Mouse (Mus musculus) MEL (cell line): ENCODE measurements around the gene Chrdl2.

Experiments
- CTCF ChIP-seq, 3 experiments: IDR thresholded peaks in 2 of 3; conservative IDR thresholded peaks in 1 of 3; 2 replicates each; pipeline ENCODE4 v1.5.1; 2011 to 2012; ENCODE audit warnings: low read length in 3 of 3, low read depth in 2 of 3, mild to moderate bottlenecking in 2 of 3, improper control_type of control experiment in 1 of 3, inconsistent platforms in 1 of 3, mixed read lengths in 1 of 3, moderate library complexity in 1 of 3; ENCODE audit not compliant: control insufficient read depth in 1 of 3, insufficient read depth in 1 of 3, poor library complexity in 1 of 3, severe bottlenecking in 1 of 3
- EP300 ChIP-seq, 2 experiments: IDR thresholded peaks; 2 replicates each; pipeline ENCODE4 v1.6.1; 2011; ENCODE audit warnings: improper control_type of control experiment in 2 of 2, low read length in 2 of 2, low read depth in 1 of 2, mild to moderate bottlenecking in 1 of 2
- ETS1 ChIP-seq: IDR thresholded peaks from 2 replicates; pipeline ENCODE4 v1.6.1; 2012; ENCODE audit warnings: low read depth, mild to moderate bottlenecking, inconsistent platforms, low read length, improper control_type of control experiment, moderate library complexity
- GABPA ChIP-seq: IDR thresholded peaks from 2 replicates; pipeline ENCODE4 v1.6.1; 2012; ENCODE audit warnings: low read depth, mild to moderate bottlenecking, inconsistent platforms, low read length, improper control_type of control experiment, moderate library complexity
- HCFC1 ChIP-seq: IDR thresholded peaks from 2 replicates; pipeline ENCODE4 v1.6.1; 2012; ENCODE audit warnings: low read depth, mild to moderate bottlenecking, inconsistent platforms, low read length, improper control_type of control experiment, moderate library complexity
- MEF2A ChIP-seq: IDR thresholded peaks from 2 replicates; pipeline ENCODE4 v1.6.1; 2014; ENCODE audit warnings: low read depth, mild to moderate bottlenecking, inconsistent platforms, low read length, improper control_type of control experiment; ENCODE audit not compliant: poor library complexity, insufficient replicate concordance, severe bottlenecking; ENCODE audit errors: extremely low read depth
- MYC ChIP-seq: IDR thresholded peaks from 2 replicates; pipeline ENCODE4 v1.6.1; 2011; ENCODE audit warnings: low read depth, mild to moderate bottlenecking, low read length, improper control_type of control experiment, moderate library complexity
- SMC3 ChIP-seq: IDR thresholded peaks from 2 replicates; pipeline ENCODE4 v1.6.1; 2011; ENCODE audit warnings: low read depth, low read length, improper control_type of control experiment
- TAL1 ChIP-seq: IDR thresholded peaks from 2 replicates; pipeline ENCODE4 v1.6.1; 2012; ENCODE audit warnings: mild to moderate bottlenecking, inconsistent platforms, low read length, moderate library complexity, mixed read lengths
- ZC3H11A ChIP-seq: IDR thresholded peaks from 2 replicates; pipeline ENCODE4 v1.6.1; 2012; ENCODE audit warnings: low read depth, mild to moderate bottlenecking, inconsistent platforms, low read length, improper control_type of control experiment

DNA sequence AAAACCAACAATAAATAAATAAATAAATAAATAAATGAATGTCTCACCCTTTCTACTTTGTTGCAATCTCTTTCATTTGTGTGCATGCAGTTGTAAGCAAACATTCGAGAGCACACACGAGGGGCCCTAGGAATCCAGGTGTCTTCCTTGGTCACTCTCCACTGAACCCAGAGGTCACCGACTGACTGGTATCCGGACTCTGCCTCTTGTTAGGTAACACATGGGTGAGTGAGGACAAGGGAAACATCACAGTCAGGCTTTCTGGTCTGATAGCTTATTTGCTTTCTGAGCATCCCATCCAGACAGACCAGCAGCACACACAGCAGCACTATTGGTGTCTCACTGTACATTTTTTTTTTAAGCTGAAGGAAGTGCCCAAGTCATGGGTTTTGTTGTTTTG lies 71.1 kb downstream of the Chrdl2 start:
- TF ChIP-seq ETS1, result no peak
- TF ChIP-seq CTCF (IDR thresholded peaks at IDR 0.05 in 2 of 3, conservative IDR thresholded peaks at IDR 0.05 in 1 of 3; ENCODE audit: control insufficient read depth in 1 of 3, insufficient read depth in 1 of 3, low read depth in 2 of 3, low read length in 3 of 3, poor library complexity in 1 of 3, severe bottlenecking in 1 of 3), result no peak
- TF ChIP-seq MYC, result no peak
- TF ChIP-seq ZC3H11A, result no peak
- TF ChIP-seq MEF2A, result no peak
- TF ChIP-seq EP300 (IDR thresholded peaks at IDR 0.05; ENCODE audit: low read depth in 1 of 2, low read length in 2 of 2), result no peak
- TF ChIP-seq HCFC1, result no peak
- no peak for TF ChIP-seq SMC3
- TF ChIP-seq GABPA, result no peak
- TF ChIP-seq TAL1, result no peak
